Mouse (Mus musculus) splenic B cell, adult 2 months (primary cell): ENCODE measurements around the gene Npc2.

ENCODE experiments used
- DNase-seq: peaks from one replicate; pipeline ENCODE4 v3.0.0-alpha.2; 2011; ENCODE audit warnings: low read depth, low spot score
- H3K27me3 ChIP-seq: 2 replicates; pipeline ENCODE4 v1.6.1; 2012; ENCODE audit warnings: mild to moderate bottlenecking, low read length, moderate library complexity, mixed read lengths; ENCODE audit not compliant: control insufficient read depth, poor library complexity, insufficient read depth, severe bottlenecking
- H3K36me3 ChIP-seq: 2 replicates; pipeline ENCODE4 v1.6.1; 2012; ENCODE audit warnings: mild to moderate bottlenecking, low read length, moderate library complexity, mixed read lengths; ENCODE audit not compliant: control insufficient read depth, poor library complexity, insufficient read depth, severe bottlenecking

Gene Npc2

GRCm38 (mm10) chr12:84772726-84773441, at the start of gene Npc2, which contains the start of gene Isca2:
Gene Npc2, minus strand, starts transcription at chr12:84773152.
Gene Isca2, plus strand, starts transcription at chr12:84773251.
- peak; percentile 99 for DNase-seq
- Histone ChIP-seq H3K27me3 (no peaks in the 10 kb centered on the region), H3K36me3 (no peaks in the 10 kb centered on the region)

- DNase-seq, result no peak
- no peaks in the 10 kb centered on the region for H3K27me3 ChIP-seq
- H3K36me3 ChIP-seq, result no peaks in the 10 kb centered on the region
Observed at GRCm38 (mm10) chr12:84819236-84820168, 46.5 kb upstream of the Npc2 start.

- H3K27me3 ChIP-seq, result no peaks in the 10 kb centered on the region
- DNase-seq, result no peak
- no peaks in the 10 kb centered on the region for H3K36me3 ChIP-seq
Observed at GRCm38 (mm10) chr12:84818496-84818895, 45.5 kb upstream of the Npc2 start.

GRCm38 (mm10) chr12:84814663-84815325, 41.8 kb upstream of the Npc2 start:
- no peaks in the 10 kb centered on the region for H3K36me3 ChIP-seq
- H3K27me3 ChIP-seq, result no peaks in the 10 kb centered on the region
- no peak for DNase-seq

GRCm38 (mm10) chr12:84813773-84814172, 40.8 kb upstream of the Npc2 start:
- Histone ChIP-seq H3K27me3 (no peaks in the 10 kb centered on the region), H3K36me3 (no peaks in the 10 kb centered on the region)
- no peak for DNase-seq

GRCm38 (mm10) chr12:84812004-84812403, 39.1 kb upstream of the Npc2 start:
- no peaks in the 10 kb centered on the region for H3K36me3 ChIP-seq
- DNase-seq, result no peak
- no peaks in the 10 kb centered on the region for H3K27me3 ChIP-seq

- no peaks in the 10 kb centered on the region for H3K36me3 ChIP-seq
Observed at GRCm38 (mm10) chr12:84811510-84811909, 38.6 kb upstream of the Npc2 start.

GRCm38 (mm10) chr12:84810810-84811209, 37.9 kb upstream of the Npc2 start:
- DNase-seq, result no peak

More at GRCm38 (mm10) chr12:84811510-84811909, 38.6 kb upstream of the Npc2 start:
- no peaks in the 10 kb centered on the region for H3K27me3 ChIP-seq
- DNase-seq, result no peak

GRCm38 (mm10) chr12:84809033-84809432, 36.1 kb upstream of the Npc2 start:
- H3K27me3 ChIP-seq, result no peaks in the 10 kb centered on the region
- H3K36me3 ChIP-seq, result no peaks in the 10 kb centered on the region
- DNase-seq, result peak; percentile 4

More at GRCm38 (mm10) chr12:84810810-84811209, 37.9 kb upstream of the Npc2 start:
- Histone ChIP-seq H3K27me3 (no peaks in the 10 kb centered on the region), H3K36me3 (no peaks in the 10 kb centered on the region)

GRCm38 (mm10) chr12:84807351-84807750, 34.4 kb upstream of the Npc2 start:
- H3K27me3 ChIP-seq, result no peaks in the 10 kb centered on the region
- DNase-seq, result no peak
- H3K36me3 ChIP-seq, result no peaks in the 10 kb centered on the region

GRCm38 (mm10) chr12:84806726-84807125, 33.8 kb upstream of the Npc2 start:
- no peak for DNase-seq
- H3K36me3 ChIP-seq, result no peaks in the 10 kb centered on the region
- no peaks in the 10 kb centered on the region for H3K27me3 ChIP-seq

GRCm38 (mm10) chr12:84806010-84806409, 33.1 kb upstream of the Npc2 start:
- DNase-seq, result no peak
- Histone ChIP-seq H3K27me3 (no peaks in the 10 kb centered on the region), H3K36me3 (no peaks in the 10 kb centered on the region)

- Histone ChIP-seq H3K27me3 (no peaks in the 10 kb centered on the region), H3K36me3 (no peaks in the 10 kb centered on the region)
- DNase-seq, result no peak
Observed at GRCm38 (mm10) chr12:84805228-84805842, 32.4 kb upstream of the Npc2 start.

- Histone ChIP-seq H3K27me3 (no peaks in the 10 kb centered on the region), H3K36me3 (no peaks in the 10 kb centered on the region)
- peak; percentile 10 for DNase-seq
Observed at GRCm38 (mm10) chr12:84802625-84803024, 29.7 kb upstream of the Npc2 start.
